Mouse (Mus musculus) midbrain, postnatal 0 days (tissue): ENCODE measurements at regions not wholly inside any gene's neighbourhood (a gene's known extent, or its start where the extent isn't known, plus 50 kb on each side); places are given as distances from the start of the nearest gene placed in this dataset.
"Not testable (repeated sequence)": the region's sequence is repeated elsewhere in the genome, so short reads cannot be mapped to it uniquely, and the experiment has no call there.

ENCODE experiments used
- ATAC-seq: fragments of 200-750 bp; cut with Nextera tagmentation; 2 replicates; pipeline ENCODE4 v1.8.0; 2017; ENCODE audit warnings: moderate number of reproducible peaks, mild to moderate bottlenecking, moderate TSS enrichment, moderate library complexity; ENCODE audit not compliant: low FRiP score
- DNase-seq: peaks from one replicate; pipeline ENCODE4 v3.0.0-alpha.2; 2015; ENCODE audit warnings: low spot score
- H3K27ac ChIP-seq: fragments of 300-500 bp; sonication (generic); 2 replicates; pipeline ENCODE4 v1.5.1; 2014; ENCODE audit warnings: low read depth, mild to moderate bottlenecking, low read length, mixed read lengths
- H3K27me3 ChIP-seq: fragments of 300-500 bp; sonication (generic); 2 replicates; pipeline ENCODE4 v1.6.1; 2014; ENCODE audit warnings: low read length, control low read depth, mixed read lengths; ENCODE audit not compliant: insufficient read depth
- H3K36me3 ChIP-seq: fragments of 300-500 bp; sonication (generic); 2 replicates; pipeline ENCODE4 v1.6.1; 2014; ENCODE audit warnings: low read length, control low read depth, mixed read lengths; ENCODE audit not compliant: insufficient read depth
- H3K4me1 ChIP-seq: fragments of 300-500 bp; sonication (generic); 2 replicates; pipeline ENCODE4 v1.6.1; 2014; ENCODE audit warnings: mild to moderate bottlenecking, control low read depth, antibody characterized with exemption, low read length, mixed read lengths; ENCODE audit not compliant: insufficient read depth
- H3K4me2 ChIP-seq: fragments of 300-500 bp; sonication (generic); 2 replicates; pipeline ENCODE4 v1.6.1; 2014; ENCODE audit warnings: low read depth, mild to moderate bottlenecking, low read length, mixed read lengths; ENCODE audit not compliant: poor library complexity, severe bottlenecking
- H3K4me3 ChIP-seq: fragments of 300-500 bp; sonication (generic); 2 replicates; pipeline ENCODE4 v1.5.1; 2014; ENCODE audit warnings: low read depth, mild to moderate bottlenecking, low read length, moderate library complexity
- H3K9ac ChIP-seq: fragments of 300-500 bp; sonication (generic); replicated peaks from 2 replicates; pipeline ENCODE4 v1.6.1; 2014; ENCODE audit warnings: mild to moderate bottlenecking, low read length, moderate library complexity, mixed read lengths; ENCODE audit not compliant: poor library complexity, severe bottlenecking
- H3K9me3 ChIP-seq: fragments of 300-500 bp; sonication (generic); 2 replicates; pipeline ENCODE4 v1.6.1; 2016; ENCODE audit warnings: low read length, control low read depth
- CTCF ChIP-seq: IDR thresholded peaks from 2 replicates; pipeline ENCODE4 v1.5.1; 2016; ENCODE audit warnings: antibody characterized with exemption, mild to moderate bottlenecking
- WGBS: fragments of 180-500 bp; shearing (Covaris S2); extraction: QIAGEN DNeasy Blood & Tissue Kit; methylation state at CpG from one replicate; pipeline ENCODE4 v1.1.7; 2014; 5-methylcytosine and 5-hydroxymethylcytosine counted together

DNA sequence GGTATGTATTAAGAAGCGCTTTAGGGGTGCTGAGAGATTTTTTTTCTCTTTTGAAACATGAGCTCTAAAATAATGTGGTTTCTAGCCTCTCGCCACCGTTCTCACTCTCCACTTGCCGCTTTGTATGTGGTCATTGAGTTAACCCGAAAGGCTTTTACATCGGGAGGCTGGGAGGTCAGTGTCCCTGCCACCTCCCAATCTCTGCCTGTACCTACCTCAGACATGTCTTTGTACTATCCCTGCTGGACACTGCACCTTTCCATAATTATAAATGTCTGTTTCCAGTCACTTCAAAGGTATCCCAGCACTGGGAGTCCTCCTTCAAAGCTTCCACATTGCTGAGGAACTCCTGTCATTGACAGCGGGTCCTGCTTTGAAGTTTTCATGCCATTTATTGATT, 347.6 kb upstream of the Tbc1d2b start:
- Histone ChIP-seq H3K27ac (no peak overlapping the region), H3K27me3 (no peaks in the 10 kb centered on the region), H3K4me3 (no peak overlapping the region), H3K36me3 (no peaks in the 10 kb centered on the region), H3K4me2 (no peak overlapping the region), H3K9me3 (no peaks in the 10 kb centered on the region), H3K4me1 (no peaks in the 10 kb centered on the region), H3K9ac (no peak overlapping the region)
- TF ChIP-seq CTCF = no peak
- ATAC-seq (0 out of 2 replicates have a peak, but pooled peaks have one; percentile 16), DNase-seq (no peak)
- WGBS = 59% methylated on average over 7 of the region's 7 CpGs

GRCm38 (mm10) chr9:90597894-90598293, 327.3 kb upstream of the Tbc1d2b start:
- no peak overlapping the region for H3K27ac ChIP-seq
- no peak for TF ChIP-seq CTCF
- H3K9me3 ChIP-seq = no peaks in the 10 kb centered on the region
- no peaks in the 10 kb centered on the region for H3K36me3 ChIP-seq
- no peak overlapping the region for H3K9ac ChIP-seq
- 65% methylated on average over 4 of the region's 4 CpGs for WGBS
- ATAC-seq = no peak
- H3K4me1 ChIP-seq = no peaks in the 10 kb centered on the region
- H3K4me3 ChIP-seq = no peak overlapping the region
- H3K4me2 ChIP-seq = no peak overlapping the region
- H3K27me3 ChIP-seq = no peaks in the 10 kb centered on the region
- DNase-seq = no peak

GRCm38 (mm10) chr9:90556742-90557141, 286.1 kb upstream of the Tbc1d2b start:
- 22% methylated on average over 1 of the region's 1 CpGs for WGBS
- TF ChIP-seq CTCF = no peak

GRCm38 (mm10) chr9:90556216-90556615, 285.6 kb upstream of the Tbc1d2b start:
- no peak overlapping the region for H3K27ac ChIP-seq
- no peaks in the 10 kb centered on the region for H3K4me1 ChIP-seq
- H3K36me3 ChIP-seq = no peaks in the 10 kb centered on the region
- no peak overlapping the region for H3K4me2 ChIP-seq
- no peak overlapping the region for H3K4me3 ChIP-seq
- no peaks in the 10 kb centered on the region for H3K9me3 ChIP-seq
- WGBS = 22% methylated on average over 3 of the region's 3 CpGs
- TF ChIP-seq CTCF = no peak
- H3K27me3 ChIP-seq = no peaks in the 10 kb centered on the region
- DNase-seq = no peak
- ATAC-seq = no peak
- no peak overlapping the region for H3K9ac ChIP-seq

More at GRCm38 (mm10) chr9:90556742-90557141, 286.1 kb upstream of the Tbc1d2b start:
- Histone ChIP-seq H3K4me3 (no peak overlapping the region), H3K4me1 (no peaks in the 10 kb centered on the region), H3K4me2 (no peak overlapping the region), H3K36me3 (no peaks in the 10 kb centered on the region), H3K27me3 (no peaks in the 10 kb centered on the region), H3K9me3 (no peaks in the 10 kb centered on the region), H3K9ac (no peak overlapping the region), H3K27ac (no peak overlapping the region)
- DNase-seq (peak; percentile 2), ATAC-seq (no peak)

DNA sequence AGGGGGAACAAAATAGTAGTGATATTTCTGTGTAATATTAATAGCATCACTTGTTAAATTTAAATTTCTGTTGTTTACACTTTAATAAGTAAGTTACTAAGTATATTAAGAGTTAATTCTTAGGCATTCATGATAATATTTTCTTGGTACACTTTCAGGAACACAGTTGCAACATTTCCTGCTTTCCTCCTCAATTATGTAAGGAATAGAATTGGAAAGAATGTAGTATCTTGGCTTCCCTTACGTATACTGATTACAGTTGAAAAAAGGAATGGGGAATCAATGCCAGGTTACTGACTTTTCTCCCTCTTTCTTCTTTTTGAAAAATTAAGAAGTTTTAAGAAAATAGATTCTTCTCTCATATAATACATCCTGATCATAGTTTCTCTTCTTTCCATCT, 277.3 kb upstream of the Tbc1d2b start:
- no peaks in the 10 kb centered on the region for H3K9me3 ChIP-seq
- TF ChIP-seq CTCF = no peak
- no peak overlapping the region for H3K4me2 ChIP-seq
- no peaks in the 10 kb centered on the region for H3K4me1 ChIP-seq
- H3K36me3 ChIP-seq = no peaks in the 10 kb centered on the region
- no peak overlapping the region for H3K4me3 ChIP-seq
- no peak for ATAC-seq
- DNase-seq = no peak
- no peak overlapping the region for H3K9ac ChIP-seq
- H3K27me3 ChIP-seq = no peaks in the 10 kb centered on the region
- no peak overlapping the region for H3K27ac ChIP-seq
- WGBS = 91% methylated on average over 1 of the region's 1 CpGs

- ATAC-seq (no peak), DNase-seq (no peak)
- H3K36me3 ChIP-seq = no peaks in the 10 kb centered on the region
- no peak for TF ChIP-seq CTCF
- no peaks in the 10 kb centered on the region for H3K9me3 ChIP-seq
- H3K27ac ChIP-seq = no peak overlapping the region
- no peak overlapping the region for H3K4me2 ChIP-seq
- no peaks in the 10 kb centered on the region for H3K27me3 ChIP-seq
- H3K4me3 ChIP-seq = no peak overlapping the region
- H3K4me1 ChIP-seq = no peaks in the 10 kb centered on the region
- H3K9ac ChIP-seq = no peak overlapping the region
Measured at GRCm38 (mm10) chr9:90546720-90547119, 276.1 kb upstream of the Tbc1d2b start.

DNA sequence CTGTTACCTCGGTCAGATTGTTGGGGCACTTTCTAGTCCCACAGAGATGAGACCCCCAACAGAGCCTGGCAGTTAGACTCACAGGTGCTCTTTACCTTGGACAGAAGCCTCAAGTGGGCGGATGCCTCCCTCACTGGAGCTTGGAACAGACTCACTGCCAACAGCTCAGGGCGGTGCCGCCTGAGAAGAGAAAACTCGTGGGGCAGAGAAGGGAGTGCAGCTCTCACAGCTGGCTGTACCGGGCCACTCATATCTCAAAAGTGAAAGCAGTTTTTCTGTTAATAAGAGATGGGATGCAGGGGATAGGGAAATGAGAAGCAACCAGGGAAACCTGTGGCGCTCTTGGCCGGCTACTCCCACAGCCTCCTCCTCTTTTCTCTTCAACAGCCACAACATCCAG, 267.1 kb upstream of the Tbc1d2b start:
- not testable (repeated sequence) for H3K27ac ChIP-seq, ATAC-seq, H3K4me2 ChIP-seq, H3K36me3 ChIP-seq, H3K9ac ChIP-seq, H3K27me3 ChIP-seq, H3K4me3 ChIP-seq, H3K9me3 ChIP-seq, H3K4me1 ChIP-seq, DNase-seq
- WGBS = 87% methylated on average over 8 of the region's 8 CpGs
